Mouse (Mus musculus): Measurements from ENCODE around the gene Cacna2d3.

- TF ChIP-seq CTCF (IDR thresholded peaks at IDR 0.05; ENCODE audit: low read depth) (no peak), EP300 (IDR thresholded peaks at IDR 0.05; ENCODE audit: low read depth) (no peak)
Observed at GRCm38 (mm10) chr14:29645421-29645820, 76.2 kb downstream of the Cacna2d3 start.

Measured in liver, postnatal 0 days (tissue).